Mouse (Mus musculus): Measurements from ENCODE around the gene Clrn3.

- no peak for TF ChIP-seq CTCF (IDR thresholded peaks at IDR 0.05; ENCODE audit: extremely low read depth, insufficient read length, insufficient replicate concordance, low read depth, low read length)
- TF ChIP-seq POLR2A (IDR thresholded peaks at IDR 0.05; ENCODE audit: low read depth, low read length) = no peak
These were observed 4.5 kb downstream of the Clrn3 start for GRCm38 (mm10) chr7:135523981-135524380.

Measured in small intestine, adult 2 months (tissue).